Mouse (Mus musculus): Measurements from ENCODE around the gene Apoc3.

DNA sequence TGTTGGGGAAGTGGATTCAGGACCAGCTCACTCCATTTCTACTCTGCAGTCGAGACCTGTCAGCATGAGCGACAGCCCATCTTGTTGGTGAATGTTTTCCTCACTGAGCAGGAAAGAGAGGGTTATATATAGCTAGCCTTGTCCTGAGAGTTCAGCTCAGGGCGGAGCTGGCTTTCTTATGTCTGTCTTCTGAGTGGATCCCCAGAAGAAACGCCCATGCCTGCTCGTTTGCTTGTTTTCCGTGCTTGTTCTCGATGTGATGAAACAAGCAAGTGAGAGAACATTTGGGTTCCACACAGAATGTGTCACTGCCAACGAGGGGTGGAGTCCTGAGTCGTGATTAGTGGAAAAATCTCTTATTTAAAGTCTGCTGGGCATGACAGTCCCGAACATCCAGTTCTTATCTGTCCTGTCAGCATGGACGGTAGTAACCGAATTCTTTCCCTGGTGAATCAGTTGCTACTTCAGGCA is 38.7 kb downstream of the Apoc3 start:
- TF ChIP-seq CTCF (IDR thresholded peaks at IDR 0.05; ENCODE audit: low read depth) (no peak), EP300 (IDR thresholded peaks at IDR 0.05; ENCODE audit: low read depth) (peak; percentile 84)

Measured in heart, postnatal 0 days (tissue).